Mouse (Mus musculus): ENCODE results near the gene Zc3h15. TPM values are rescaled to one million over a fixed set of nuclear protein-coding genes. Genes with fewer than 3 reads are reported as not detected.
"Not testable (repeated sequence)": the region's sequence is repeated elsewhere in the genome, so short reads cannot be mapped to it uniquely, and the experiment has no call there.

The Zc3h15 gene
- polyA plus RNA-seq, 1 experiment from 2014 or later, result 169 TPM

- H3K4me3 ChIP-seq, result no peak overlapping the region
- H3K27ac ChIP-seq, result no peak overlapping the region
- H3K36me3 ChIP-seq, result no peaks in the 10 kb centered on the region
- no peaks in the 10 kb centered on the region for H3K27me3 ChIP-seq
- no peak overlapping the region for H3K4me2 ChIP-seq (replicated peaks)
- ATAC-seq (ENCODE audit: low FRiP score, low read depth), result no peak
- no peak overlapping the region for H3K9ac ChIP-seq
- H3K9me3 ChIP-seq, result no peaks in the 10 kb centered on the region
- WGBS, result 67% methylated on average over 1 of the region's 1 CpGs
- peaks cover 7% of the 10 kb centered on the region; the same call in 1 of the 2 replicates for H3K4me1 ChIP-seq
Observed at GRCm38 (mm10) chr2:83698484-83698883, 54.2 kb downstream of the Zc3h15 start.

GRCm38 (mm10) chr2:83699324-83699723 lies 55.1 kb downstream of the Zc3h15 start:
- Histone ChIP-seq H3K9me3 (no peaks in the 10 kb centered on the region), H3K4me3 (no peak overlapping the region), H3K27me3 (no peaks in the 10 kb centered on the region), H3K9ac (no peak overlapping the region), H3K4me1 (peaks cover 7% of the 10 kb centered on the region; the same call in 1 of the 2 replicates), H3K27ac (no peak overlapping the region), H3K36me3 (no peaks in the 10 kb centered on the region), H3K4me2 (replicated peaks) (no peak overlapping the region)
- WGBS, result 50% methylated on average over 1 of the region's 1 CpGs
- ATAC-seq (ENCODE audit: low FRiP score, low read depth), result no peak

GRCm38 (mm10) chr2:83700667-83701066 lies 56.4 kb downstream of the Zc3h15 start:
- ATAC-seq (ENCODE audit: low FRiP score, low read depth), result no peak
- Histone ChIP-seq H3K27ac (no peak overlapping the region), H3K9me3 (no peaks in the 10 kb centered on the region), H3K27me3 (no peaks in the 10 kb centered on the region), H3K4me3 (no peak overlapping the region), H3K4me2 (replicated peaks) (no peak overlapping the region), H3K4me1 (peaks cover 12% of the 10 kb centered on the region; the same call in 1 of the 2 replicates), H3K36me3 (no peaks in the 10 kb centered on the region), H3K9ac (no peak overlapping the region)
- 83% methylated on average over 4 of the region's 4 CpGs for WGBS

- Histone ChIP-seq H3K4me3 (no peak overlapping the region), H3K4me1 (peaks cover 15% of the 10 kb centered on the region; the same call in 1 of the 2 replicates), H3K27me3 (no peaks in the 10 kb centered on the region), H3K36me3 (no peaks in the 10 kb centered on the region), H3K9ac (no peak overlapping the region), H3K4me2 (replicated peaks) (no peak overlapping the region), H3K9me3 (no peaks in the 10 kb centered on the region), H3K27ac (no peak overlapping the region)
- WGBS, result 91% methylated on average over 7 of the region's 7 CpGs
- no peak for ATAC-seq (ENCODE audit: low FRiP score, low read depth)
Observed at GRCm38 (mm10) chr2:83702411-83702810, 58.2 kb downstream of the Zc3h15 start.

GRCm38 (mm10) chr2:83705580-83706158 lies 61.4 kb downstream of the Zc3h15 start:
- Histone ChIP-seq H3K27me3 (no peaks in the 10 kb centered on the region), H3K36me3 (no peaks in the 10 kb centered on the region), H3K9ac (no peak overlapping the region), H3K9me3 (no peaks in the 10 kb centered on the region), H3K4me3 (no peak overlapping the region), H3K4me1 (peaks cover 35% of the 10 kb centered on the region), H3K27ac (no peak overlapping the region), H3K4me2 (replicated peaks) (no peak overlapping the region)
- 72% methylated on average over 9 of the region's 9 CpGs for WGBS
- ATAC-seq (ENCODE audit: low FRiP score, low read depth), result no peak

- WGBS, result 11% methylated on average over 11 of the region's 11 CpGs
Observed at GRCm38 (mm10) chr2:83709896-83710524, 65.8 kb downstream of the Zc3h15 start.

GRCm38 (mm10) chr2:83713281-83713680 lies 69.0 kb downstream of the Zc3h15 start:
- not testable (repeated sequence) for H3K4me2 ChIP-seq (replicated peaks)

More at GRCm38 (mm10) chr2:83709896-83710524, 65.8 kb downstream of the Zc3h15 start:
- Histone ChIP-seq H3K27ac (peak overlapping the region; percentile 22; the same call in 1 of the 2 replicates), H3K4me1 (peaks cover 40% of the 10 kb centered on the region), H3K27me3 (no peaks in the 10 kb centered on the region), H3K9ac (no peak overlapping the region), H3K9me3 (no peaks in the 10 kb centered on the region), H3K4me2 (replicated peaks) (peak overlapping the region; percentile 24; the same call in 1 of the 2 replicates), H3K4me3 (no peak overlapping the region), H3K36me3 (no peaks in the 10 kb centered on the region)
- ATAC-seq (ENCODE audit: low FRiP score, low read depth), result no peak; the same call in 1 of the 2 replicates

GRCm38 (mm10) chr2:83713946-83714345 lies 69.7 kb downstream of the Zc3h15 start:
- H3K36me3 ChIP-seq, result no peaks in the 10 kb centered on the region

More at GRCm38 (mm10) chr2:83713281-83713680, 69.0 kb downstream of the Zc3h15 start:
- H3K4me1 ChIP-seq, result peaks cover 32% of the 10 kb centered on the region
- WGBS, result 85% methylated on average over 7 of the region's 7 CpGs
- not testable (repeated sequence) for H3K9me3 ChIP-seq; ATAC-seq (ENCODE audit: low FRiP score, low read depth); H3K36me3 ChIP-seq; H3K9ac ChIP-seq; H3K4me3 ChIP-seq; H3K27ac ChIP-seq; H3K27me3 ChIP-seq

More at GRCm38 (mm10) chr2:83713946-83714345, 69.7 kb downstream of the Zc3h15 start:
- H3K4me1 ChIP-seq, result peaks cover 27% of the 10 kb centered on the region
- no peak overlapping the region for H3K4me3 ChIP-seq
- WGBS, result 54% methylated on average over 5 of the region's 5 CpGs
- H3K9me3 ChIP-seq, result no peaks in the 10 kb centered on the region
- H3K9ac ChIP-seq, result no peak overlapping the region
- H3K27ac ChIP-seq, result no peak overlapping the region
- H3K27me3 ChIP-seq, result no peaks in the 10 kb centered on the region
- ATAC-seq (ENCODE audit: low FRiP score, low read depth), result no peak
- peak overlapping the region; percentile 38 for H3K4me2 ChIP-seq (replicated peaks)

Other genes starting within 250 kb of the Zc3h15 start
- gene Itgav, start 80.0 kb downstream of the Zc3h15 start, polyA plus RNA-seq (2015; fragmentation: Nextera tagmentation; extraction: Ambion mirVana), result 70.1 and 70.2 TPM in 2 replicates
- gene Fam171b, start 168.2 kb downstream of the Zc3h15 start, polyA plus RNA-seq (2015; fragmentation: Nextera tagmentation; extraction: Ambion mirVana), result 18.1 and 18.6 TPM in 2 replicates

All from limb, embryonic 13.5 days (tissue).